Mouse (Mus musculus): ENCODE results near the gene Gm11634. TPM values are rescaled to one million over a fixed set of nuclear protein-coding genes. Genes with fewer than 3 reads are reported as not detected.
"Not testable (repeated sequence)": the region's sequence is repeated elsewhere in the genome, so short reads cannot be mapped to it uniquely, and the experiment has no call there.

Gene Gm11634
- polyA plus RNA-seq, 1 experiment from 2014 or later, result not detected

GRCm38 (mm10) chr11:101620022-101620655, 21.1 kb upstream of the Gm11634 start:
- not testable (repeated sequence) for H3K27ac ChIP-seq (replicated peaks; ENCODE audit: low read depth, low read length); H3K27me3 ChIP-seq (ENCODE audit: control insufficient read depth, insufficient read depth, low read length)

DNA sequence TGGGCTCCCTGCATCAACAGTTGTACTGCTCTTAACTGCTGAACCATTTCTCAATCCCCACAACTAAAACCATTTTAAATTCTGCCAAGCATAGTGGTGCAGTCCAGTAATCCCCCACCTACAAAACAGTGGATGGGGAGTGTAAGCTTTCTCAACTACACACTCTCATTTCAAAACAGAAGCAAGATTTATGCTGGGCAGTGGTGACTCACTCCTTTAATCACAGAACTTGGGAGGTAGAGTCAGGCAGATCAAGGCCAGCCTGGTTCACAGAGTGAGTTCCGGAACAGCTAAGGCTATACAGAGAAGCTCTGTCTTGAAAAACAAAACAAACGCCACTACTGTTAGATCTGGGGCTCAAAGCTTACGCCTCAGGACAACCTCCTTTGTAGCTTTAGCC, 19.5 kb upstream of the Gm11634 start:
- H3K27me3 ChIP-seq (ENCODE audit: control insufficient read depth, insufficient read depth, low read length), result no peaks in the 10 kb centered on the region
- H3K9ac ChIP-seq (replicated peaks; ENCODE audit: low read length), result no peak overlapping the region
- no peak overlapping the region for H3K4me3 ChIP-seq (replicated peaks; ENCODE audit: low read depth, low read length)
- H3K36me3 ChIP-seq (ENCODE audit: control insufficient read depth, insufficient read depth, low read length), result no peaks in the 10 kb centered on the region
- ATAC-seq (ENCODE audit: low FRiP score, low TSS enrichment) (no peak), DNase-seq (no peak)
- H3K9me3 ChIP-seq (ENCODE audit: control insufficient read depth, low read length), result no peaks in the 10 kb centered on the region
- WGBS, result 76% methylated on average over 3 of the region's 3 CpGs
- peak overlapping the region; percentile 49; the same call in 1 of the 2 replicates for H3K27ac ChIP-seq (replicated peaks; ENCODE audit: low read depth, low read length)
- peaks cover 15% of the 10 kb centered on the region for H3K4me1 ChIP-seq (ENCODE audit: control insufficient read depth, insufficient read depth, low read length)
- no peak overlapping the region; the same call in 1 of the 2 replicates for H3K4me2 ChIP-seq (ENCODE audit: low read length)

More at GRCm38 (mm10) chr11:101620022-101620655, 21.1 kb upstream of the Gm11634 start:
- 91% methylated on average over 11 of the region's 11 CpGs for WGBS
- DNase-seq; H3K36me3 ChIP-seq (ENCODE audit: control insufficient read depth, insufficient read depth, low read length); H3K9me3 ChIP-seq (ENCODE audit: control insufficient read depth, low read length); H3K4me2 ChIP-seq (ENCODE audit: low read length); H3K4me3 ChIP-seq (replicated peaks; ENCODE audit: low read depth, low read length); ATAC-seq (ENCODE audit: low FRiP score, low TSS enrichment); H3K9ac ChIP-seq (replicated peaks; ENCODE audit: low read length): not testable (repeated sequence)
- peaks cover 15% of the 10 kb centered on the region for H3K4me1 ChIP-seq (ENCODE audit: control insufficient read depth, insufficient read depth, low read length)

DNA sequence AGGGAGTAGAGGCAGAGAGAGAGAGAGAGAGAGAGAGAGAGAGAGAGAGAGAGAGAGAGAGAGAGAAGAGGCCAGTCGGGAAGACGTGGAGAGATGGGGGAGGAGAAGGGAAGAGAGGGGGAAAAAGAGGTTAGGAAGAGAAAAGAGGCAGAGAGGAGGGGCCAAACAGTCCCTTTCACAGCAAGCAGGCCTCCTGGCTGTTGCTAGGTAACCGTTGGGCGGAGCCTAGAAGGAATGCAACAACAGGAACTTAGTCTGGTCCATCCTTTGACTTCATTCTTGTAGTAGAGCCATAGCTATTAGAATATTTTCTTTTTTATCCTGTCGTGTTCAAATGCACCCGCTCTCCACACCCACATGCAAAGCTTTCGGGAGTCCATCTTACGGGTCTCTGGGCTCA, 18.8 kb upstream of the Gm11634 start:
- no peaks in the 10 kb centered on the region for H3K9me3 ChIP-seq (ENCODE audit: control insufficient read depth, low read length)
- no peak overlapping the region for H3K4me3 ChIP-seq (replicated peaks; ENCODE audit: low read depth, low read length)
- H3K4me1 ChIP-seq (ENCODE audit: control insufficient read depth, insufficient read depth, low read length), result peaks cover 15% of the 10 kb centered on the region
- under 1% methylated on average over 8 of the region's 8 CpGs for WGBS
- no peak overlapping the region for H3K9ac ChIP-seq (replicated peaks; ENCODE audit: low read length)
- DNase-seq (peak; percentile 87), ATAC-seq (ENCODE audit: low FRiP score, low TSS enrichment) (no peak; the same call in 1 of the 2 replicates)
- H3K36me3 ChIP-seq (ENCODE audit: control insufficient read depth, insufficient read depth, low read length), result no peaks in the 10 kb centered on the region
- H3K27ac ChIP-seq (replicated peaks; ENCODE audit: low read depth, low read length), result peak overlapping the region; percentile 60; the same call in 1 of the 2 replicates
- peak overlapping the region; percentile 41 for H3K4me2 ChIP-seq (ENCODE audit: low read length)
- no peaks in the 10 kb centered on the region for H3K27me3 ChIP-seq (ENCODE audit: control insufficient read depth, insufficient read depth, low read length)

DNA sequence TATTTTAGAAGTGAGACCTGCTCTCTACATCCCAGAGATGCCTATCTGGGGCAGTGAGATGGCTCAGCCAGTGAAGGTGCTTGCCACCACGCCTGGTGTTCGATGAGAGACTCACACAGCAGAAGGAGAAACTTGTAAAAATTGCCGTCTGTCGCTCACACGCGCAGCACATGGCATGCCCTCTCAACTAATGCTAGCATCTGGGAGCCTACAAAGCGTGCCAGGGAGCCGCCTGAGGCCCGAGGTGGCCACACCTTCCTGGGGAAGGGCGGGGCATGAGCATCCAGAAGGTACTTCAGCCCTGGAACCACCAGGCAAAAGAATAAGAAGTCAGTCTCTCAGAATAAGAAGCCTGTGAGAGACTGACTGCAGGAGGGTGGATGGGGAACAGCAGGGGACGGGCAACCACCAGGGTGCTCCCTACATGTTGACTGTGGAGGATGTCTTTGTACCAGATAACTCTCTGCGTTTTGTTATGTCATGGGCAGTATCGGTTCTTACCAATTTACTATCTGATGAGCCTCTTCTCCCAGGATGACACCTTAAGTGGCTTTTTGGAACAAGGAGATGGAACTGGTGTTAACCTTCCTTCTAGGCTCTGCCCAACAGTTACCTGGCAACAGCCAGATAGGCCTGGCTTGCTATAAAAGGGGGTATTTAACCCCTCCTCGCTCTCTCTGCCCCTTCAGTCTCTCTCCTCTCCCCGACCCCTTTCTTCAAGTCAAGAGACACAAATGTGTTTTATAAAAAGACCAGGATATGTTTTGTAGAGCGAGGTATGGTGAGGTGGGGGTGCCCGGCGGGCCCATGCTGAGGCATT, 18.1 kb upstream of the Gm11634 start:
- no peak for ATAC-seq (ENCODE audit: low FRiP score, low TSS enrichment)
- peak; percentile 29 for DNase-seq
- H3K9ac ChIP-seq (replicated peaks; ENCODE audit: low read length), result no peak overlapping the region
- no peaks in the 10 kb centered on the region for H3K27me3 ChIP-seq (ENCODE audit: control insufficient read depth, insufficient read depth, low read length)
- H3K4me1 ChIP-seq (ENCODE audit: control insufficient read depth, insufficient read depth, low read length), result peaks cover 15% of the 10 kb centered on the region
- H3K4me2 ChIP-seq (ENCODE audit: low read length), result peak overlapping the region; percentile 41
- WGBS, result 18% methylated on average over 18 of the region's 18 CpGs
- no peaks in the 10 kb centered on the region for H3K9me3 ChIP-seq (ENCODE audit: control insufficient read depth, low read length)
- no peak overlapping the region for H3K4me3 ChIP-seq (replicated peaks; ENCODE audit: low read depth, low read length)
- H3K27ac ChIP-seq (replicated peaks; ENCODE audit: low read depth, low read length), result peak overlapping the region; percentile 60
- no peaks in the 10 kb centered on the region for H3K36me3 ChIP-seq (ENCODE audit: control insufficient read depth, insufficient read depth, low read length)

DNA sequence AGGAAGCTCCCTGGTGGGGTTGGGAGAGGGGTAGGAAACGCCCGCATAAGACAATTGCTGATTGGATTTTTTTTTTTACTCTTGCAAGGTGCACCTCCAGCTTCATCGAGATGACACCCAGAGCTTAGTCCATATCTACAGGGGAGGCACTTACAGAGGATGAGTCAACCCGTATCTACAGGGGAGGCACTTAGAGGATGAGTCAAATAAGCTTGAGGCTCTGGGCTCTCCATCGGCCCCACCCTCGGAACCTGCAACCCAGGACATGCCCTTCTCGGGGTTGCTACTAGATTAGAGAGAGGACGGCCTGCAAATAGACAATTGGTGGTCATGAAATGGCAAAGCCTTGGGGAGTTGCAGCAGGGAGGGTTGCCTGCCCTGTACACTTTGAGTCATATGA, 17.0 kb upstream of the Gm11634 start:
- H3K27ac ChIP-seq (replicated peaks; ENCODE audit: low read depth, low read length), result no peak overlapping the region
- H3K4me1 ChIP-seq (ENCODE audit: control insufficient read depth, insufficient read depth, low read length), result peaks cover 15% of the 10 kb centered on the region
- H3K4me3 ChIP-seq (replicated peaks; ENCODE audit: low read depth, low read length), result no peak overlapping the region
- no peaks in the 10 kb centered on the region for H3K27me3 ChIP-seq (ENCODE audit: control insufficient read depth, insufficient read depth, low read length)
- ATAC-seq (ENCODE audit: low FRiP score, low TSS enrichment), result no peak
- no peak overlapping the region for H3K9ac ChIP-seq (replicated peaks; ENCODE audit: low read length)
- DNase-seq, result no peak
- no peaks in the 10 kb centered on the region for H3K36me3 ChIP-seq (ENCODE audit: control insufficient read depth, insufficient read depth, low read length)
- no peak overlapping the region for H3K4me2 ChIP-seq (ENCODE audit: low read length)
- H3K9me3 ChIP-seq (ENCODE audit: control insufficient read depth, low read length), result no peaks in the 10 kb centered on the region
- WGBS, result 91% methylated on average over 8 of the region's 8 CpGs

GRCm38 (mm10) chr11:101615380-101615779, 16.3 kb upstream of the Gm11634 start:
- no peaks in the 10 kb centered on the region for H3K36me3 ChIP-seq (ENCODE audit: control insufficient read depth, insufficient read depth, low read length)
- H3K4me3 ChIP-seq (replicated peaks; ENCODE audit: low read depth, low read length), result no peak overlapping the region
- no peaks in the 10 kb centered on the region for H3K9me3 ChIP-seq (ENCODE audit: control insufficient read depth, low read length)
- 89% methylated on average over 6 of the region's 6 CpGs for WGBS
- no peaks in the 10 kb centered on the region for H3K27me3 ChIP-seq (ENCODE audit: control insufficient read depth, insufficient read depth, low read length)
- no peak overlapping the region for H3K27ac ChIP-seq (replicated peaks; ENCODE audit: low read depth, low read length)
- H3K4me2 ChIP-seq (ENCODE audit: low read length), result no peak overlapping the region
- H3K4me1 ChIP-seq (ENCODE audit: control insufficient read depth, insufficient read depth, low read length), result peaks cover 15% of the 10 kb centered on the region
- no peak overlapping the region for H3K9ac ChIP-seq (replicated peaks; ENCODE audit: low read length)
- DNase-seq (no peak), ATAC-seq (ENCODE audit: low FRiP score, low TSS enrichment) (no peak)

- Histone ChIP-seq H3K27me3 (ENCODE audit: control insufficient read depth, insufficient read depth, low read length) (no peaks in the 10 kb centered on the region), H3K36me3 (ENCODE audit: control insufficient read depth, insufficient read depth, low read length) (no peaks in the 10 kb centered on the region), H3K27ac (replicated peaks; ENCODE audit: low read depth, low read length) (no peak overlapping the region), H3K4me1 (ENCODE audit: control insufficient read depth, insufficient read depth, low read length) (peaks cover 15% of the 10 kb centered on the region), H3K9ac (replicated peaks; ENCODE audit: low read length) (no peak overlapping the region), H3K4me2 (ENCODE audit: low read length) (no peak overlapping the region), H3K4me3 (replicated peaks; ENCODE audit: low read depth, low read length) (no peak overlapping the region), H3K9me3 (ENCODE audit: control insufficient read depth, low read length) (no peaks in the 10 kb centered on the region)
- DNase-seq (no peak), ATAC-seq (ENCODE audit: low FRiP score, low TSS enrichment) (no peak)
- 19% methylated on average over 4 of the region's 4 CpGs for WGBS
These were observed 15.1 kb upstream of the Gm11634 start for GRCm38 (mm10) chr11:101614116-101614515.

- Histone ChIP-seq H3K27ac (replicated peaks; ENCODE audit: low read depth, low read length) (no peak overlapping the region), H3K4me2 (ENCODE audit: low read length) (no peak overlapping the region), H3K4me1 (ENCODE audit: control insufficient read depth, insufficient read depth, low read length) (peaks cover 15% of the 10 kb centered on the region), H3K9ac (replicated peaks; ENCODE audit: low read length) (no peak overlapping the region), H3K36me3 (ENCODE audit: control insufficient read depth, insufficient read depth, low read length) (no peaks in the 10 kb centered on the region), H3K4me3 (replicated peaks; ENCODE audit: low read depth, low read length) (no peak overlapping the region), H3K9me3 (ENCODE audit: control insufficient read depth, low read length) (no peaks in the 10 kb centered on the region), H3K27me3 (ENCODE audit: control insufficient read depth, insufficient read depth, low read length) (no peaks in the 10 kb centered on the region)
- no peak for ATAC-seq (ENCODE audit: low FRiP score, low TSS enrichment)
- WGBS, result 73% methylated on average over 6 of the region's 6 CpGs
- no peak for DNase-seq
These were observed 14.5 kb upstream of the Gm11634 start for GRCm38 (mm10) chr11:101613596-101613995.

Data from midbrain, embryonic 14.5 days (tissue).